Mouse (Mus musculus): ENCODE measurements around the gene Fndc4. TPM values are rescaled to one million over a fixed set of nuclear protein-coding genes. Genes with fewer than 3 reads are reported as not detected.

The Fndc4 gene
- polyA plus RNA-seq, 1 experiment from 2014 or later: 79.7 TPM

DNA sequence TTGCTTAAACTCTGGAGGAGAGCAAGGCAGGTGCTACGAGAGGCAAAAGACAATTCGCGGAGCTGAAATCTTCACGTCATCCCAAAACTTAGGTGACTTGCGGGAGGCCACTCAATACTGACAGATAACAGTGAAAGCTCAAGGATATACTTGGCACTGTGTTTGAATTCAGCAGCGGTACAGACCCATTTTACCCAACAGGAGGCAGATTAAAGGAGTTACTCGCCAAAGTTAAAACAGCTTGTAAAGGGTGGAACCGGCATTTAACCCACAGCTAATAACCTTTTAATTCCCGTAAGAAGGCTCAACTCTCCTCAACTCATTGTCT, 4.6 kb downstream of the Fndc4 start:
- peak overlapping the region; percentile 88 for H3K27ac ChIP-seq
- peaks cover 26% of the 10 kb centered on the region for H3K36me3 ChIP-seq
- peak overlapping the region; percentile 66 for H3K9ac ChIP-seq
- no peaks in the 10 kb centered on the region for H3K9me3 ChIP-seq
- 7% methylated on average over 9 of the region's 9 CpGs for WGBS
- H3K4me3 ChIP-seq: peak overlapping the region; percentile 51
- H3K4me2 ChIP-seq: peak overlapping the region; percentile 78
- no peaks in the 10 kb centered on the region for H3K27me3 ChIP-seq
- peaks cover 48% of the 10 kb centered on the region for H3K4me1 ChIP-seq (replicated peaks)
- ATAC-seq (ENCODE audit: low FRiP score): no peak

- peak within 1 kb of the TSS; percentile 71 for H3K9ac ChIP-seq
- peaks cover 48% of the 10 kb centered on the region for H3K4me1 ChIP-seq (replicated peaks)
- peaks cover 32% of the 10 kb centered on the region for H3K36me3 ChIP-seq
- peak within 1 kb of the TSS; percentile 51 for H3K4me3 ChIP-seq
- ATAC-seq (ENCODE audit: low FRiP score): peak; percentile 90
- 3% methylated on average over 45 of the region's 45 CpGs for WGBS
- peak within 1 kb of the TSS; percentile 88 for H3K27ac ChIP-seq
- H3K4me2 ChIP-seq: peak within 1 kb of the TSS; percentile 78
- H3K9me3 ChIP-seq: no peaks in the 10 kb centered on the region
- no peaks in the 10 kb centered on the region for H3K27me3 ChIP-seq
These were observed 5.1 kb downstream of the Fndc4 start, which contains the start of gene Ift172 for GRCm38 (mm10) chr5:31290521-31291360. TSS of gene Ift172 (minus strand) at chr5:31291116.

DNA sequence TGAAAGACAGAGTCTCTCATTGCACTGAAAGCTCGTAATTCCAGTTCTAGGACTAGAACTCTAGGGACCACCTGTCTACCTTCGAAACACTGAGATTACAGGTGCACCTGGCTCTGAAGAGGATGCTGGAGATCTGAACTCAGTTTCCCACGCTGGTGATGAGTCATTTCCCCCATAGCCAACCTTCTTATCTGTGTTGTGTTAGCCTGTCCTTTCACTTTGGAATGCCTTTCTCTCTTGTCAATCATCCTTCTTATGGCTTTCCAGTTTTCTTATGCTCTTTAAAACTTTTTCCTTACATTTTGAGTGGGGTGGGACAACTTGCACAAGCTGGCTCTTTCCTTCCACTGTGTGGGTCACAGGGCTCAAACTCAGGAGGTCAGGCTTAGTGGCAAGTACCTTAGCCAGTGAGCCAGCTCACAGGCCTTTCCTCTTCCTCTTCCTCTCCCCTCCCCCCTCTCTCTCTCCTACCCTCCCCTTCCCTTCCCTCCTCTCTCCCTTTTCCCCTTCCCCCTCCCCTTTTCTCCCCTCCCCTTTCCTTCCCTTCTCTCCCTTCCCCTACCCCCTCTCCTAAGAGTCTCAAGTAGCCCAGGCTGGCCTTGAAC, 6.2 kb downstream of the Fndc4 start:
- Histone ChIP-seq H3K27ac (no peak overlapping the region), H3K4me2 (peak overlapping the region; percentile 78), H3K9ac (peak overlapping the region; percentile 71), H3K4me1 (replicated peaks) (peaks cover 43% of the 10 kb centered on the region), H3K9me3 (no peaks in the 10 kb centered on the region), H3K27me3 (no peaks in the 10 kb centered on the region), H3K36me3 (peaks cover 42% of the 10 kb centered on the region), H3K4me3 (peak overlapping the region; percentile 51; the same call in 1 of the 2 replicates)
- WGBS: 88% methylated on average over 3 of the region's 3 CpGs
- ATAC-seq (ENCODE audit: low FRiP score): no peak

GRCm38 (mm10) chr5:31288655-31289054, 7.2 kb downstream of the Fndc4 start:
- Histone ChIP-seq H3K4me3 (no peak overlapping the region), H3K9ac (no peak overlapping the region), H3K4me2 (no peak overlapping the region), H3K36me3 (peaks cover 49% of the 10 kb centered on the region), H3K27me3 (no peaks in the 10 kb centered on the region), H3K4me1 (replicated peaks) (peaks cover 32% of the 10 kb centered on the region), H3K27ac (no peak overlapping the region), H3K9me3 (no peaks in the 10 kb centered on the region)
- ATAC-seq (ENCODE audit: low FRiP score): no peak
- 85% methylated on average over 3 of the region's 3 CpGs for WGBS

DNA sequence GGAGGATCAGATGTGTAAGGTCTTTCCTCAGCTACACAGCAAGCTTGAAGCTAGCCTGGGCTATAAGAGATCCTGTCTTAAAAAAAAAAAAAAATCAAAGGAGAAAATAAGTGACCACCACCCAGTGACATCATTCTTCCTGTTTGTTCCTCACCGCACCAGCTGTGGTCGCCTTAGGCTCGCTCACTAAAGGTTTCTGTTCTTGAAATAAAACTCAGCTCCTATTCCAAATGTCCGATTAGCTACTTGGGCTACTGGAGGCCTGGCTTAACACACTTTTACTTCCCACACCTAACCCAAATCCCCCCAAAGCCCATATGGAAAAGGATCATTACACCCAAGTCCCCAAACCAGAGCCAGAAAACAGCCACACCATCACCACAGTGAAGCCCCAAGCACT, 7.7 kb downstream of the Fndc4 start:
- Histone ChIP-seq H3K36me3 (peaks cover 49% of the 10 kb centered on the region), H3K27me3 (no peaks in the 10 kb centered on the region), H3K4me2 (no peak overlapping the region), H3K4me1 (replicated peaks) (peaks cover 28% of the 10 kb centered on the region), H3K4me3 (no peak overlapping the region), H3K9me3 (no peaks in the 10 kb centered on the region), H3K27ac (no peak overlapping the region), H3K9ac (no peak overlapping the region)
- ATAC-seq (ENCODE audit: low FRiP score): no peak
- WGBS: 88% methylated on average over 4 of the region's 4 CpGs

DNA sequence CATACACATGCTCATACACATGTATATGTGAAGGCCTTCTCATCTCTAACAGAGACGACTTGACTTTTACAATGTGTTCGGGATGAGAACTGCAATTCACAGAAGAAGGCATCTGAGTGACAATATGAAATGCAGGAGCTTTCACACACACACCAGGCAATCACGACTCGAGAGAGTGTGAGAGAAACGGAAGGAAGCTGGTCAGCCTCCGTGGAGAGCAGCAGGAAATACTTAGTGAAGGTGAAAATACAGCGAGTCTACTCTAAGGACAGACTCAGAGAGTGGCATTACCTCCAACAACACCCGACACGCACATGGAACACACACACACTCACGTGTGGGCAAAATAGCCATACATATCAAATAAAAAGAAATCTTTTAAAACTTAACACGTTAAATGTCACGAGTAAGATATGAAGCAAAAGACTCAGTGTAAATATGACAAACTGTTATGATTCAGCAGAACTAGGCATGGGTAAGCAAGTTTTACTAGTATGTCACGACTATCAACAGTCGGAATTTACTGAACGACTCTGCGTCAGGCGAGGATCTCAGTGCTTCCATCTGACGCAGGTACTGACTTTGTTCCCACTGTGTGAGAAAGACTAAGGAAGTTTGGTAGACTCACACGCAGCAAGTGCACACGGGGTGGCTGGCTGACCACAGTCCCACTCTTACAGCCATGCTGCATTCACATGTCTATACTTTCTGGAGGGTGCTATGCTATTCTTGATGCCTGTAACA, 16.5 kb downstream of the Fndc4 start:
- Histone ChIP-seq H3K27me3 (no peaks in the 10 kb centered on the region), H3K9ac (no peak overlapping the region), H3K4me3 (no peak overlapping the region), H3K27ac (no peak overlapping the region), H3K4me2 (no peak overlapping the region), H3K4me1 (replicated peaks) (no peaks in the 10 kb centered on the region), H3K9me3 (no peaks in the 10 kb centered on the region), H3K36me3 (peaks cover 92% of the 10 kb centered on the region)
- 91% methylated on average over 20 of the region's 20 CpGs for WGBS
- ATAC-seq (ENCODE audit: low FRiP score): no peak

DNA sequence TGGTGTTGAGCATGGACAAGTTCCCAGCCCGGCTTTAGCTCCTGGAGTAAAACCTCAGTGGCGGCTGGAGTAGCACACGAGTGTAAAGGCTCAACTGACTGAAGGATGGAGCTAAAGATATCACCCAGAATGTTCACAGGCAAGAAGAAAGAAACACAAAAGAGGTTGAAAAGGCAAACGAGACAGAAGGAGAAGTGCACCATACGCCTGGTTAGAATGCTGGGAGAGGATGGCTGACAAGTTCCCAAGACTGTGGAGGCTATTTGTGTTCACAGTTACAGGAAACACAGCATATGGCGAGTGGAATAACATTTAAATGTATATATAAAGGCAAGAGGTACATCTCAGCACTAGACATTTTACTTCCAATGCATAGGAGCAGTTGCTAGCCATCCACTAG, 22.9 kb downstream of the Fndc4 start:
- 89% methylated on average over 6 of the region's 6 CpGs for WGBS
- ATAC-seq (ENCODE audit: low FRiP score): no peak
- Histone ChIP-seq H3K9ac (no peak overlapping the region), H3K27me3 (no peaks in the 10 kb centered on the region), H3K4me3 (no peak overlapping the region), H3K9me3 (no peaks in the 10 kb centered on the region), H3K4me1 (replicated peaks) (no peaks in the 10 kb centered on the region), H3K27ac (no peak overlapping the region), H3K4me2 (no peak overlapping the region), H3K36me3 (peaks cover 84% of the 10 kb centered on the region)

DNA sequence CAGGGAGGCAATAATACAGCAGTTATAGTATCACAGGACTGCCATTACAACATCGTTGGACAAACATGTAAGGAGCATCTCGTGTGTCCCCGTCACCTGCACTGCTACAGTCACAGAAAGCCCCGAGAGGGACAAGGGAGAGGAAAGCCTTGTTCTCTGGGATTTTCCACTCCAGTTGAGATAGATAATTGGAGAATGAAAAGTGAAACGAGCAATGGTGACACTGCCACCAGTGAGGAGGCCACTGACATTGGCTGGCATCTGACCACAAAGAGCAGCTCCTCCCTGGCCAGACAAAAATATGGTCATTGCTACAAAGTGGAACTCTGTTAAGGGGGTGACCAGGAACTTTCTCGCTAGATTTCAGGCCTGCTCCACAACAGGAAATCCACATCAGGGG, 28.2 kb downstream of the Fndc4 start:
- H3K9me3 ChIP-seq: no peaks in the 10 kb centered on the region
- no peak overlapping the region for H3K9ac ChIP-seq
- WGBS: 64% methylated on average over 6 of the region's 6 CpGs
- no peaks in the 10 kb centered on the region for H3K27me3 ChIP-seq
- no peak for ATAC-seq (ENCODE audit: low FRiP score)
- no peaks in the 10 kb centered on the region for H3K4me1 ChIP-seq (replicated peaks)
- no peak overlapping the region for H3K4me2 ChIP-seq
- peaks cover 95% of the 10 kb centered on the region for H3K36me3 ChIP-seq
- H3K27ac ChIP-seq: no peak overlapping the region
- no peak overlapping the region for H3K4me3 ChIP-seq

DNA sequence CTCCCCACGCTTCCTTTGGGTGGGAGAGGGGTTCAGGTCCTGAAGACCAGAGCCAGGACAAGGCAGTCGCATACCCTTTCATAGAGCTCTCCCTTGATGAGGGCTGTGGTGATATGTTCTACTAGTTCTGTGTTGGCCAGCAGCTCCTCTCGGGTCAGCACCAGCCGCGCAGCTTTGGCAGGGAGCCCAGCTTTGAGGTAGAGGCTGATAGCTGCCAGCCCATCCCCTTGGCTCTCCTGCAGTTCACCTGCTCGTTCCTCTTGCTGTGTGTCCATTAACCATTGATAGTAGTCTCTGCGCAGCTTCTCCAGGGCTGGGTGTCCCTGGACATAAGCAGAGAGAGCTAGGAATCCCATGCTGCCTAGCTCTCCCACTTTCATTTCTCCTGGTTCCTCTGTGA, 29.8 kb downstream of the Fndc4 start:
- no peak overlapping the region for H3K9ac ChIP-seq
- no peak overlapping the region for H3K4me2 ChIP-seq
- ATAC-seq (ENCODE audit: low FRiP score): no peak
- H3K27me3 ChIP-seq: no peaks in the 10 kb centered on the region
- 93% methylated on average over 7 of the region's 7 CpGs for WGBS
- H3K27ac ChIP-seq: no peak overlapping the region
- H3K4me1 ChIP-seq (replicated peaks): no peaks in the 10 kb centered on the region
- H3K36me3 ChIP-seq: peaks cover 96% of the 10 kb centered on the region
- H3K4me3 ChIP-seq: no peak overlapping the region
- H3K9me3 ChIP-seq: no peaks in the 10 kb centered on the region

GRCm38 (mm10) chr5:31257616-31258015, 38.3 kb downstream of the Fndc4 start:
- H3K27me3 ChIP-seq: no peaks in the 10 kb centered on the region
- H3K27ac ChIP-seq: no peak overlapping the region
- 94% methylated on average over 11 of the region's 11 CpGs for WGBS
- H3K36me3 ChIP-seq: peaks cover 92% of the 10 kb centered on the region
- no peaks in the 10 kb centered on the region for H3K9me3 ChIP-seq
- no peak overlapping the region for H3K9ac ChIP-seq
- ATAC-seq (ENCODE audit: low FRiP score): no peak
- no peak overlapping the region for H3K4me3 ChIP-seq
- no peak overlapping the region for H3K4me2 ChIP-seq
- H3K4me1 ChIP-seq (replicated peaks): no peaks in the 10 kb centered on the region

- H3K27ac ChIP-seq: no peak overlapping the region
- H3K27me3 ChIP-seq: 0 out of 2 replicates have a peak, but pooled peaks cover 8% of the 10 kb centered on the region
- no peak overlapping the region for H3K4me2 ChIP-seq
- no peaks in the 10 kb centered on the region for H3K9me3 ChIP-seq
- no peak overlapping the region for H3K4me3 ChIP-seq
- WGBS: 86% methylated on average over 2 of the region's 2 CpGs
- H3K4me1 ChIP-seq (replicated peaks): peaks cover 8% of the 10 kb centered on the region
- H3K36me3 ChIP-seq: peaks cover 92% of the 10 kb centered on the region
- no peak overlapping the region for H3K9ac ChIP-seq
- ATAC-seq (ENCODE audit: low FRiP score): no peak
These were observed 39.9 kb downstream of the Fndc4 start for GRCm38 (mm10) chr5:31255971-31256370.

- H3K4me1 ChIP-seq (replicated peaks): peaks cover 8% of the 10 kb centered on the region
- WGBS: 95% methylated on average over 2 of the region's 2 CpGs
- no peak for ATAC-seq (ENCODE audit: low FRiP score)
- no peak overlapping the region for H3K9ac ChIP-seq
- H3K36me3 ChIP-seq: peaks cover 92% of the 10 kb centered on the region
- 0 out of 2 replicates have a peak, but pooled peaks cover 9% of the 10 kb centered on the region for H3K27me3 ChIP-seq
- no peaks in the 10 kb centered on the region for H3K9me3 ChIP-seq
- no peak overlapping the region for H3K4me2 ChIP-seq
- no peak overlapping the region for H3K4me3 ChIP-seq
- no peak overlapping the region for H3K27ac ChIP-seq
These were observed 40.5 kb downstream of the Fndc4 start for GRCm38 (mm10) chr5:31255381-31255780.

All from hindbrain, embryonic 13.5 days (tissue).